8 mouse cellular contexts compared by ENCODE assay signal in the genomic region with DNA sequence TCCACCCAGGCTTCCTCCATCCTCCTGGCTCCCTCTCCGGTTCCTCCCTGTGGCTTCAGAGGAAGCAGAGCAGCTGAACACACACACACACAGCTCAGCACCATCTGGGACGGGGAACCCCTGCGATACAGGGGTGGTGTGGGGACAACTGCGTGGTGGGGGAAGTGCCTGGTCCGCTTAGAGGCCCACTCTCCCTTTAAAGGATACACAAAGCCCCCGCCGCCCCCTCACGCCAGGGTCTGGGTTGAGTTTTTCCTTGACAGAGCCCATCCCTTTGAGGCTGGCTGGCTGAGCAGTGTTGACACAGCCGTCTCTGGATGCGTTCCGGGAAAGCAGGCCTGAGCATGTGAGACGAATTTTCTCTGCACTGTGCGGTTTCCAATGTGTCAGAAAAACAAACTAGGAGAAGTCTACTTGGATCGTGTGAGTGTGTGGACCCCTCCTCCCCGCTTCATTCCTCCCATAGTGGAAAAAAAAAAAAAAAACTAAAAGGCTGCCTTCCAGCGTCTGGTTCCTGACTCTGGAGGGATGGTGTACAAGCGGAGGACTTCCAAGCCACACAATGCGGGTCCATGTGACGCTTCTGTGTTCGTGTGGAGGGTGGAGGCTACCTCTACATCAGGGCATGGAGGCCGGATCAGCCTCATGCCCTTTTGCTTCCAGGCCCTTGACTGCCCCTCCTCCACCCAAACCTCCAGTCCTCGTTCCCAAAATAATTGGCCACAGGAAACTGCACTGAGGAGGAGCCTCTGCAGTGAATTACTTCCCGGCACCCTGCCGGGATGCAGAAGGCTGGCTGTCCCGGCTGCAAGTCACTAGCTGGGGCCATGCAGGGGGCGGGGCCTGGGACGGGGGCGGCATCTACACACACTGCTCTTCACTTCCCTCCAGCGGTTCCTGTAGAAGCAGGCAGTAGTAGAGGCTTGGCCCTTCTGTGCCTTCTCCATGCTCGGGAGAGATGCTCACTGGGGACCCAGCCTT.
DNase-seq lines count a peak whose midpoint lies in the region; ATAC-seq and TF ChIP-seq lines count a peak whose summit lies in the region.

No protein-coding gene starts in this region.

- H3K4me1 ChIP-seq in forebrain, postnatal 0 days (ENCODE audit: insufficient read depth) = peaks cover 25% of the 10 kb centered on the region
- peaks cover 6% of the 10 kb centered on the region; the same call in 1 of the 2 replicates for H3K4me1 ChIP-seq in liver, postnatal 0 days (ENCODE audit: insufficient read depth)
- H3K4me1 ChIP-seq in neural tube, embryonic 14.5 days (ENCODE audit: control insufficient read depth, insufficient read depth, low read length) = peaks cover 17% of the 10 kb centered on the region; the same call in 1 of the 2 replicates

- H3K9me3 ChIP-seq in forebrain, postnatal 0 days (ENCODE audit: low read length) = no peaks in the 10 kb centered on the region
- H3K9me3 ChIP-seq in liver, postnatal 0 days (ENCODE audit: low read length) = no peaks in the 10 kb centered on the region
- H3K9me3 ChIP-seq in neural tube, embryonic 14.5 days (ENCODE audit: control insufficient read depth, low read length) = no peaks in the 10 kb centered on the region

- no peak for TF ChIP-seq EP300 in liver, postnatal 0 days (IDR thresholded peaks at IDR 0.05; ENCODE audit: low read depth)

- TF ChIP-seq CTCF in forebrain, postnatal 0 days (IDR thresholded peaks at IDR 0.05; ENCODE audit: low read depth) = peak; percentile 47
- peak; percentile 54 for TF ChIP-seq CTCF in liver, postnatal 0 days (IDR thresholded peaks at IDR 0.05; ENCODE audit: low read depth)

- intact Hi-C loops in heart, postnatal 14 days (cut with DNase I) = loop anchor here (5.0 to 10.0 kb wide), 3 partner anchors 41 to 89 kb away; no protein-coding TSS in a partner anchor

- ATAC-seq in forebrain, postnatal 0 days = peak; percentile 85
- ATAC-seq in liver, postnatal 0 days = peak; percentile 85
- peak; percentile 88 for ATAC-seq in neural tube, embryonic 14.5 days (ENCODE audit: low read depth)

- DNase-seq in ES-CJ7 (ENCODE audit: low read depth, low spot score) = peak; percentile 97
- peak; percentile 77 to 78 for DNase-seq in cerebellum, adult 18-20 months
- DNase-seq in forebrain, postnatal 0 days = peak; percentile 86
- DNase-seq in heart, postnatal 14 days = peak; percentile 91 to 92
- DNase-seq in kidney, postnatal 36 days = peak; percentile 93 to 94
- peak; percentile 81 for DNase-seq in liver, postnatal 0 days
- peak; percentile 68 to 73 for DNase-seq in thymus, adult 18-20 months

- H3K27me3 ChIP-seq in forebrain, postnatal 0 days (ENCODE audit: insufficient read depth, low read length) = no peaks in the 10 kb centered on the region
- H3K27me3 ChIP-seq in liver, postnatal 0 days (ENCODE audit: insufficient read depth, low read length) = no peaks in the 10 kb centered on the region
- no peaks in the 10 kb centered on the region for H3K27me3 ChIP-seq in neural tube, embryonic 14.5 days (ENCODE audit: control insufficient read depth, insufficient read depth, low read length)

- peak overlapping the region; percentile 6; the same call in 1 of the 2 replicates for H3K4me3 ChIP-seq in forebrain, postnatal 0 days (ENCODE audit: low read depth, low read length)
- no peak overlapping the region for H3K4me3 ChIP-seq in liver, postnatal 0 days (ENCODE audit: low read depth, low read length)
- no peak overlapping the region for H3K4me3 ChIP-seq in neural tube, embryonic 14.5 days (ENCODE audit: low read depth, low read length)

- H3K9ac ChIP-seq in forebrain, postnatal 0 days = peak overlapping the region; percentile 39
- no peak overlapping the region for H3K9ac ChIP-seq in liver, postnatal 0 days (replicated peaks)
- H3K9ac ChIP-seq in neural tube, embryonic 14.5 days (replicated peaks; ENCODE audit: low read depth, low read length) = no peak overlapping the region

- H3K4me2 ChIP-seq in forebrain, postnatal 0 days (ENCODE audit: low read depth) = peak overlapping the region; percentile 41
- peak overlapping the region; percentile 60 for H3K4me2 ChIP-seq in liver, postnatal 0 days (ENCODE audit: low read depth, low read length)
- peak overlapping the region; percentile 29; the same call in 1 of the 2 replicates for H3K4me2 ChIP-seq in neural tube, embryonic 14.5 days (ENCODE audit: low read depth, low read length)

- peak overlapping the region; percentile 87 for H3K27ac ChIP-seq in forebrain, postnatal 0 days (ENCODE audit: low read depth, low read length)
- peak overlapping the region; percentile 48 for H3K27ac ChIP-seq in liver, postnatal 0 days (ENCODE audit: low read depth)
- H3K27ac ChIP-seq in neural tube, embryonic 14.5 days (ENCODE audit: low read depth, low read length) = peak overlapping the region; percentile 57

- H3K36me3 ChIP-seq in forebrain, postnatal 0 days (ENCODE audit: insufficient read depth) = no peaks in the 10 kb centered on the region
- no peaks in the 10 kb centered on the region for H3K36me3 ChIP-seq in liver, postnatal 0 days (replicated peaks; ENCODE audit: insufficient read depth, low read length)
- H3K36me3 ChIP-seq in neural tube, embryonic 14.5 days (ENCODE audit: control insufficient read depth, insufficient read depth, low read length) = no peaks in the 10 kb centered on the region

- WGBS in forebrain, postnatal 0 days = 5% methylated on average over 30 of the region's 30 CpGs
- WGBS in liver, postnatal 0 days (ENCODE audit: insufficient replicate concordance) = 6% methylated on average over 30 of the region's 30 CpGs
- WGBS in neural tube, embryonic 14.5 days = 2% methylated on average over 30 of the region's 30 CpGs
